Mouse (Mus musculus): ENCODE data around the gene Capzb. TPM values are rescaled to one million over a fixed set of nuclear protein-coding genes. Genes with fewer than 3 reads are reported as not detected.

Capzb gene
- polyA plus RNA-seq, 1 experiment: 172 TPM

- no peak for DNase-seq
- 87% methylated on average over 7 of the region's 7 CpGs for WGBS
- Histone ChIP-seq H3K4me3 (replicated peaks; ENCODE audit: extremely low read depth, low read depth, low read length) (no peak overlapping the region), H3K4me1 (ENCODE audit: control insufficient read depth, insufficient read depth, low read length) (no peaks in the 10 kb centered on the region)
- TF ChIP-seq POLR2A (IDR thresholded peaks at IDR 0.05; ENCODE audit: borderline replicate concordance, extremely low read depth, low read depth, low read length) (no peak), CTCF (IDR thresholded peaks at IDR 0.05; ENCODE audit: insufficient read depth, low read length) (no peak)
Measured at GRCm38 (mm10) chr4:139266500-139266865, 73.8 kb downstream of the Capzb start.

GRCm38 (mm10) chr4:139267335-139267734 is 74.6 kb downstream of the Capzb start:
- no peak for DNase-seq
- no peak overlapping the region for H3K4me3 ChIP-seq (replicated peaks; ENCODE audit: extremely low read depth, low read depth, low read length)
- no peaks in the 10 kb centered on the region for H3K4me1 ChIP-seq (ENCODE audit: control insufficient read depth, insufficient read depth, low read length)
- no peak for TF ChIP-seq CTCF (IDR thresholded peaks at IDR 0.05; ENCODE audit: insufficient read depth, low read length)
- no peak for TF ChIP-seq POLR2A (IDR thresholded peaks at IDR 0.05; ENCODE audit: borderline replicate concordance, extremely low read depth, low read depth, low read length)
- 84% methylated on average over 3 of the region's 3 CpGs for WGBS

GRCm38 (mm10) chr4:139268242-139268641 is 75.5 kb downstream of the Capzb start:
- no peaks in the 10 kb centered on the region for H3K4me1 ChIP-seq (ENCODE audit: control insufficient read depth, insufficient read depth, low read length)
- 63% methylated on average over 1 of the region's 1 CpGs for WGBS
- no peak overlapping the region for H3K4me3 ChIP-seq (replicated peaks; ENCODE audit: extremely low read depth, low read depth, low read length)
- no peak for DNase-seq
- TF ChIP-seq CTCF (IDR thresholded peaks at IDR 0.05; ENCODE audit: insufficient read depth, low read length): no peak
- TF ChIP-seq POLR2A (IDR thresholded peaks at IDR 0.05; ENCODE audit: borderline replicate concordance, extremely low read depth, low read depth, low read length): no peak

- Histone ChIP-seq H3K4me1 (ENCODE audit: control insufficient read depth, insufficient read depth, low read length) (no peaks in the 10 kb centered on the region), H3K4me3 (replicated peaks; ENCODE audit: extremely low read depth, low read depth, low read length) (no peak overlapping the region)
- TF ChIP-seq CTCF (IDR thresholded peaks at IDR 0.05; ENCODE audit: insufficient read depth, low read length) (no peak), POLR2A (IDR thresholded peaks at IDR 0.05; ENCODE audit: borderline replicate concordance, extremely low read depth, low read depth, low read length) (no peak)
- DNase-seq: no peak
- 98% methylated on average over 3 of the region's 3 CpGs for WGBS
Measured at GRCm38 (mm10) chr4:139270168-139270567, 77.5 kb downstream of the Capzb start.

GRCm38 (mm10) chr4:139271562-139271961 is 78.9 kb downstream of the Capzb start:
- WGBS: 86% methylated on average over 9 of the region's 9 CpGs
- TF ChIP-seq CTCF (IDR thresholded peaks at IDR 0.05; ENCODE audit: insufficient read depth, low read length) (no peak), POLR2A (IDR thresholded peaks at IDR 0.05; ENCODE audit: borderline replicate concordance, extremely low read depth, low read depth, low read length) (no peak)
- no peaks in the 10 kb centered on the region for H3K4me1 ChIP-seq (ENCODE audit: control insufficient read depth, insufficient read depth, low read length)
- no peak overlapping the region for H3K4me3 ChIP-seq (replicated peaks; ENCODE audit: extremely low read depth, low read depth, low read length)
- DNase-seq: no peak

GRCm38 (mm10) chr4:139272951-139273680 is 80.4 kb downstream of the Capzb start:
- no peak for TF ChIP-seq CTCF (IDR thresholded peaks at IDR 0.05; ENCODE audit: insufficient read depth, low read length)
- TF ChIP-seq POLR2A (IDR thresholded peaks at IDR 0.05; ENCODE audit: borderline replicate concordance, extremely low read depth, low read depth, low read length): no peak
- Histone ChIP-seq H3K4me1 (ENCODE audit: control insufficient read depth, insufficient read depth, low read length) (no peaks in the 10 kb centered on the region), H3K4me3 (replicated peaks; ENCODE audit: extremely low read depth, low read depth, low read length) (no peak overlapping the region)
- no peak for DNase-seq
- 90% methylated on average over 10 of the region's 10 CpGs for WGBS

- WGBS: 85% methylated on average over 7 of the region's 7 CpGs
- no peak for TF ChIP-seq POLR2A (IDR thresholded peaks at IDR 0.05; ENCODE audit: borderline replicate concordance, extremely low read depth, low read depth, low read length)
- TF ChIP-seq CTCF (IDR thresholded peaks at IDR 0.05; ENCODE audit: insufficient read depth, low read length): no peak
- H3K4me1 ChIP-seq (ENCODE audit: control insufficient read depth, insufficient read depth, low read length): no peaks in the 10 kb centered on the region
- no peak overlapping the region for H3K4me3 ChIP-seq (replicated peaks; ENCODE audit: extremely low read depth, low read depth, low read length)
- no peak for DNase-seq
Measured at GRCm38 (mm10) chr4:139274573-139274972, 81.9 kb downstream of the Capzb start.

GRCm38 (mm10) chr4:139276411-139276810 is 83.7 kb downstream of the Capzb start:
- Histone ChIP-seq H3K4me3 (replicated peaks; ENCODE audit: extremely low read depth, low read depth, low read length) (no peak overlapping the region), H3K4me1 (ENCODE audit: control insufficient read depth, insufficient read depth, low read length) (no peaks in the 10 kb centered on the region)
- TF ChIP-seq CTCF (IDR thresholded peaks at IDR 0.05; ENCODE audit: insufficient read depth, low read length): no peak
- 82% methylated on average over 7 of the region's 7 CpGs for WGBS
- no peak for DNase-seq

GRCm38 (mm10) chr4:139280530-139280929 is 87.8 kb downstream of the Capzb start:
- Histone ChIP-seq H3K4me1 (ENCODE audit: control insufficient read depth, insufficient read depth, low read length) (no peaks in the 10 kb centered on the region), H3K4me3 (replicated peaks; ENCODE audit: extremely low read depth, low read depth, low read length) (no peak overlapping the region)
- WGBS: 86% methylated on average over 12 of the region's 12 CpGs
- no peak for TF ChIP-seq CTCF (IDR thresholded peaks at IDR 0.05; ENCODE audit: insufficient read depth, low read length)
- no peak for TF ChIP-seq POLR2A (IDR thresholded peaks at IDR 0.05; ENCODE audit: borderline replicate concordance, extremely low read depth, low read depth, low read length)
- no peak for DNase-seq

GRCm38 (mm10) chr4:139281791-139282345 is 89.2 kb downstream of the Capzb start:
- WGBS: 90% methylated on average over 16 of the region's 16 CpGs
- Histone ChIP-seq H3K4me1 (ENCODE audit: control insufficient read depth, insufficient read depth, low read length) (no peaks in the 10 kb centered on the region), H3K4me3 (replicated peaks; ENCODE audit: extremely low read depth, low read depth, low read length) (no peak overlapping the region)
- DNase-seq: no peak
- TF ChIP-seq CTCF (IDR thresholded peaks at IDR 0.05; ENCODE audit: insufficient read depth, low read length): no peak

Data from lung, adult 2 months (tissue).